Mouse (Mus musculus): Measurements from ENCODE around the gene Taar9. TPM values are rescaled to one million over a fixed set of nuclear protein-coding genes. Genes with fewer than 3 reads are reported as not detected.

The Taar9 gene
- polyA plus RNA-seq, 1 experiment from 2014 or later: not detected

Other genes with a start within 250 kb of the Taar9 start
- gene Vnn1, start 214.8 kb downstream of the Taar9 start, polyA plus RNA-seq (2015; fragmentation: Nextera tagmentation; extraction: Ambion mirVana): 0.18 and 0.43 TPM in 2 replicates
- gene Taar1, start 189.2 kb downstream of the Taar9 start, polyA plus RNA-seq (2015; fragmentation: Nextera tagmentation; extraction: Ambion mirVana): not detected in 2 replicates
- gene Taar2, start 171.0 kb downstream of the Taar9 start, polyA plus RNA-seq (2015; fragmentation: Nextera tagmentation; extraction: Ambion mirVana): 0.16 TPM in 1 of 2 replicates, not detected in the other
- gene Taar3, start 160.0 kb downstream of the Taar9 start, polyA plus RNA-seq (2015; fragmentation: Nextera tagmentation; extraction: Ambion mirVana): not detected in 2 replicates
- gene Taar4, start 149.0 kb downstream of the Taar9 start, polyA plus RNA-seq (2015; fragmentation: Nextera tagmentation; extraction: Ambion mirVana): not detected in 2 replicates
- gene Taar5, start 138.8 kb downstream of the Taar9 start, polyA plus RNA-seq (2015; fragmentation: Nextera tagmentation; extraction: Ambion mirVana): not detected in 2 replicates
- gene Taar6, start 123.9 kb downstream of the Taar9 start, polyA plus RNA-seq (2015; fragmentation: Nextera tagmentation; extraction: Ambion mirVana): not detected in 2 replicates
- not detected in 2 replicates for gene Taar7a, start 116.1 kb downstream of the Taar9 start, polyA plus RNA-seq (2015; fragmentation: Nextera tagmentation; extraction: Ambion mirVana)
- gene Taar7b, start 109.6 kb downstream of the Taar9 start, polyA plus RNA-seq (2015; fragmentation: Nextera tagmentation; extraction: Ambion mirVana): not detected in 2 replicates
- not detected in 2 replicates for gene Taar7d, start 82.3 kb downstream of the Taar9 start, polyA plus RNA-seq (2015; fragmentation: Nextera tagmentation; extraction: Ambion mirVana)
- gene Taar7e, start 71.9 kb downstream of the Taar9 start, polyA plus RNA-seq (2015; fragmentation: Nextera tagmentation; extraction: Ambion mirVana): not detected in 2 replicates
- not detected in 2 replicates for gene Taar7f, start 60.0 kb downstream of the Taar9 start, polyA plus RNA-seq (2015; fragmentation: Nextera tagmentation; extraction: Ambion mirVana)
- gene Taar8a, start 33.0 kb downstream of the Taar9 start, polyA plus RNA-seq (2015; fragmentation: Nextera tagmentation; extraction: Ambion mirVana): not detected in 2 replicates
- not detected in 2 replicates for gene Taar8b, start 17.2 kb downstream of the Taar9 start, polyA plus RNA-seq (2015; fragmentation: Nextera tagmentation; extraction: Ambion mirVana)
- gene Taar8c, start 7.6 kb downstream of the Taar9 start, polyA plus RNA-seq (2015; fragmentation: Nextera tagmentation; extraction: Ambion mirVana): not detected in 2 replicates
- gene Stx7, start 39.8 kb upstream of the Taar9 start, polyA plus RNA-seq (2015; fragmentation: Nextera tagmentation; extraction: Ambion mirVana): 296 and 313 TPM in 2 replicates
- 6.8 TPM in 2 replicates for gene Moxd1, start 114.0 kb upstream of the Taar9 start, polyA plus RNA-seq (2015; fragmentation: Nextera tagmentation; extraction: Ambion mirVana)